ENCODE assay signal across 13 mouse cellular contexts in the genomic region with DNA sequence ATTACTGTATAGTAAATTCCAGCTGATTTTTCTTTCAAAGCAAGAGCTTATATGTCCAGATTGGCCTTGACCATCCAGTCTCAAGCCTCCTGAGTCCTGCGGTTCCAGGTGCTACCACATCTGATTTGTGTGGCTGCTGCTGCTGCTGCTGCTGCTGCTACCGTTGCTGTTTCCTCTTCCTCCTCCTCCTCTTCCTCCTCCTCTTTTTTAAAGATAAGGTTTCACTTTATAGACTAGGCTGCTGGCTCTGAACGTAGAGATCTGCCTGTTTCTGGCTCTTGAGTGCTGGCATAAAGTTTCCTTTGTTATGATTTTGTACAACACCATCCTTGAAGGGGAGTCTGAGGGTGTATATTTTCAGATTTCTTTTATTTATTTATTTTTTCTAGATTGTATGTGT.
"Had no signal": no experiment of that assay in that cellular context is flagged by ENCODE, and none has a peak within 500 bp of the region (broad histone marks: within the 10 kb centered on the region; RNA-seq: fewer than 3 reads in every experiment).

No protein-coding gene starts in this region.

- DNase-seq: kidney, adult 8-10 months; kidney, postnatal 25 days; lung, postnatal 14 days; right cerebral cortex, adult 18-20 months; right cerebral cortex, postnatal 25 days; thymus, adult 18-20 months had no signal

- H3K9ac ChIP-seq: lung, embryonic 15.5 days; midbrain, embryonic 15.5 days had no signal

- H3K36me3 ChIP-seq: limb, embryonic 10.5 days; lung, embryonic 15.5 days; midbrain, embryonic 15.5 days had no signal

- ATAC-seq: intestine, embryonic 16.5 days; midbrain, embryonic 15.5 days had no signal

- H3K4me1 ChIP-seq: limb, embryonic 10.5 days; lung, embryonic 15.5 days; midbrain, embryonic 15.5 days had no signal

- H3K27me3 ChIP-seq: lung, embryonic 15.5 days; midbrain, embryonic 15.5 days had no signal

- H3K27ac ChIP-seq: left cerebral cortex, adult 2 months; limb, embryonic 10.5 days; lung, embryonic 15.5 days; macrophage; midbrain, embryonic 15.5 days had no signal

- H3K4me3 ChIP-seq: left cerebral cortex, adult 2 months; limb, embryonic 10.5 days; lung, embryonic 15.5 days; midbrain, embryonic 15.5 days had no signal

- H3K9me3 ChIP-seq: limb, embryonic 10.5 days; lung, embryonic 15.5 days; midbrain, embryonic 15.5 days had no signal

- H3K4me2 ChIP-seq: lung, embryonic 15.5 days; midbrain, embryonic 11.5 days; midbrain, embryonic 15.5 days had no signal
